Mouse (Mus musculus): ENCODE results near the gene Ankrd52. TPM values are rescaled to one million over a fixed set of nuclear protein-coding genes. Genes with fewer than 3 reads are reported as not detected.

The Ankrd52 gene
- total RNA-seq, 2 experiments from 2014 or later = 41.2 to 43.2 TPM

DNA sequence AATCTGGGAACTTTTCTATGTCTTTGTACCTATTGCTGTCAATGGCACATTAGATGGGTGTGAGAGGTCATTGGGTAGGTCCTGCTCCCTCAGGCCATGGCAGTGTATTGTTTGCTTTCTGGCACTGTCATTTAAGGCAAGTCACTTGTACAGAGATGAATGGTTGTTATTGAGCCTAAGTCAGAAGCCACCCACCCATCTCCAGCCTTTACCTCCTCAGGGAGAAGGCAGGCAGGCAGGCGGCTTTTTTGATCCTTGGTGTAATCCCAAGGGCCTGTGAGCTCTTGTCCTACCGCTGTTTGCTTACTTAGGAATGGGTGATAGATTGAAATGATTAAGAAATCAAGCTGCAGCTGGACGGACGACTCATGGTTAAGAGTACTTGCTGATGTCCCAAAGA is 52.5 kb downstream of the Ankrd52 start:
- DNase-seq = no peak
- intact Hi-C loops (cut with DNase I) = no loop called here

DNA sequence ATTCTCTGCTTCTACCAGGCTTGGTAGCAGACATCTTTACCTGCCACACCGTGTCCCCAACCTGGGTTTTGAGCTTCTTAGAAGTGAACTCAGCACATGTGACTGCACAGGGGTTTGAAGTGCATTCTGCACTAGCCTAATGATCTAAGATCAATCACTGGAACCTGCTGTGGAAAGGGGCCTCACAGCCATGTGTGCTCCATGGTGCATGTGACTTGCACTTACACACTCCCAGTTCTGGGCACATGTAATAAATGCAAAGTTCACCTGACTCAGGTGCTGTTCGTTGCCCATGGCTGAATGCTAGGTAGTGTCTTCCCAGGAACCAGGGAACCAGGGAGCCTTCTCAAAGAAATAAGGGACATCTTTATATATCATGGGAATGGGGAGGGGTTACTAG is 56.5 kb downstream of the Ankrd52 start:
- intact Hi-C loops (cut with DNase I) = no loop called here
- DNase-seq = no peak

DNA sequence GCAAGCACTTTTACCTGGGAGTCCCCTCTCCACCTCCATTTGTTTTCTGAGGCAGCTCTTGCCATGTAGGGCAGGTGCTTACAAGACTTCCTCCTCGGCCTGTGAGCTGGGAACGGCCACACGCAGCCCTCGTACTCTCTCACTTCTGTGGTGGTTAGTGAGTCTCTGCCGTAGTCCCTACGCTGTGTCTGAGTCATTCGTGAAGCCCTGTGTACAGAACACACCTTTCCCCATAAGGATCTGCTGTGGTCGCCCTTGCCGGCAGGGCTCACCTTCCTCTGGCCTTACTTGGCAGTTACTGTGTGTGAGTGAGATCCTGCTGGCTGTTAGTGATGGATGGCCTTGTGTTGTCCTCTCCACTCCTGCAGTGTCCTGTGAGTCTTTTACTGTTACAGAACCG is 57.8 kb downstream of the Ankrd52 start:
- DNase-seq = no peak
- intact Hi-C loops (cut with DNase I) = no loop called here

DNA sequence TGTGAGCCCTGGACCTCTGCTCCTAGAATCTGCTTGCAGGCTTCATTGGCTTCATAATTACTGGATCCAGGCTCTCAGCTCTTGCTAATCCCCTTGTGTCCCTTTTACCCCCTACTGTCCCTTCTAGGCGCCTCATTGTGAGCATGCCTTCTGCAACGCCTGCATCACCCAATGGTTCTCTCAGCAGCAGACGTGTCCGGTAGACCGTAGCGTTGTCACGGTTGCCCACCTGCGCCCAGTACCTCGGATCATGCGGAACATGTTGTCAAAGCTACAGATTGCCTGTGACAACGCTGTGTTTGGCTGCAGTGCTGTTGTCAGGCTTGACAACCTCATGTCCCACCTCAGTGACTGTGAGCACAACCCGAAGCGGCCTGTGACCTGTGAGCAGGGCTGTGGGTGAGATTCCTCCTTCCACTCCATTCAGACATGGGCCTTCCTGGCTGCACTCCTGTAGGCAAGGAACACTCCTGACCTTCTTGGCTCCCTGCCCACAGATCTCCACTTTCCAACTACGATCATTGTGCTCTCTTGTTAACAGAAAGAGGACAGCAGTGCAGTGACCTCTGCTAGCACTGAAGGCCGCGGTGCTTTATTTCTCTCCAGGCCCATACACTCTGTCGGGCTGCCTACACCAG is 58.4 kb downstream of the Ankrd52 start:
- DNase-seq = peak; percentile 47 to 57
- intact Hi-C loops (cut with DNase I) = no loop called here

DNA sequence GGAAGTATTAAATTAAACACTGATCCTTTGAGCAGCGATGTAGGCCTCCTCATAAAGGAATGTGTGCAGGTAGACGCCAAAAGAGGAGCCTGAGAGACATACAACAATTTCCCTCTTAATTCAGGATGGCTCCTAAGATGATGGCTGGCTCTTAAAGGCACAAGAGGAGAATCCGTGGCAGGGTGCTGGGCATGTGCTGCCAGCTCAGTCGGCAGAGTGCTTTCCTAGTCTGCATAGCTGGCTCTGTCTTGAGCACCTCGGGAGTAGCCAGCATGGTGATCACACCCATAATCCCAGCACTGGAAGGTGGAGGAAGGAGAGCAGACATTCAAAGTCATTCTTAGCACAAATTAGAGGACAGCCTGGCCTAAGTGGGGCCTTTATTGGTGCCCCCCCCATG is 59.0 kb downstream of the Ankrd52 start:
- DNase-seq = no peak

DNA sequence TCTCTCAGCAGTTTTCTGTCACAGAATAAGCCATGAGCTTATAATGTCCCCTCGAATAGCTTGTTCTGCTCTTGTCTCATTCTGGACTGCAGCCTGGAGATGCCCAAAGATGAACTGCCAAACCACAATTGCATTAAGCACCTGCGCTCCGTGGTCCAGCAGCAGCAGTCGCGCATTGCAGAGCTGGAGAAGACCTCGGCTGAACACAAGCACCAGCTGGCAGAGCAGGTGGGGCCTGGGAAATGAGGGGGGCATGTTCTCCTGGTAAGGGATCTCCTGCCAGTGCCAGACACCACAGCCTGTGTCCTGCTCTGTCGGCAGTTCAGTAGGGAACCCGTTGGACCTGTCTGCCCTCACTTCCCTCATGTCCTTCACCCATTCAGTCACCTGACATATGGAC is 59.5 kb downstream of the Ankrd52 start:
- DNase-seq = no peak
- intact Hi-C loops (cut with DNase I) = no loop called here

More for the DNA sequence above, 59.0 kb downstream of the Ankrd52 start:
- intact Hi-C loops (cut with DNase I) = no loop called here

DNA sequence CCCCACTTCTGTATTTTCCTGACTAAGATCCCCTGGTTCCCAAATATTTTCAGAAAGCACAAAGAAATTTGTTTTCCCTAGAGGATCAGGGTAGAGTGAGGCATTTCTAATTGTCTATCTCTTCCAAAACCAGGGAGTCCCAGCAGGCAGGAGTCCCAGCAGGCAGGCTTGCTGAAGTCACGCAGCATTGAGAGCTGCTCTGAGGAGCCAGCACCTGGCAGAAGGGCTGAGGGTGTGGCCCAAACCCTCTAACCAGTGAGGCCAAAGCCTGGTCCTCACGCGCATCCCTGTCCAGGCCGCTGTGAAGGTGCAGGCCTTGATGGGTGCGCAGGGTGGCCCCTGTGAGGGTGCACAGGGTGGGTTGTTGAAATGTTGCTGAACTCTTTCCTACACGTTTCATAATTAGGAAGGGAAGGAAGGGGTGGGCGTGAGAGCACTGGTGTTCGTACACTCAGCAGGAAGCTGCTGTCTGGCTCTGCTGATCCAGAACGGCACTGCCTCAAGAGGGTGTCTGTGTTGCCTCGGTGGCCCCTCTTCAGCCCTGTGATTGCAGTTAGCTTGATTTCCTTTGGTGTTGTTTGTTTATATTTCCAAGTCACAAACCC is 61.9 kb downstream of the Ankrd52 start:
- DNase-seq = no peak
- intact Hi-C loops (cut with DNase I) = no loop called here

DNA sequence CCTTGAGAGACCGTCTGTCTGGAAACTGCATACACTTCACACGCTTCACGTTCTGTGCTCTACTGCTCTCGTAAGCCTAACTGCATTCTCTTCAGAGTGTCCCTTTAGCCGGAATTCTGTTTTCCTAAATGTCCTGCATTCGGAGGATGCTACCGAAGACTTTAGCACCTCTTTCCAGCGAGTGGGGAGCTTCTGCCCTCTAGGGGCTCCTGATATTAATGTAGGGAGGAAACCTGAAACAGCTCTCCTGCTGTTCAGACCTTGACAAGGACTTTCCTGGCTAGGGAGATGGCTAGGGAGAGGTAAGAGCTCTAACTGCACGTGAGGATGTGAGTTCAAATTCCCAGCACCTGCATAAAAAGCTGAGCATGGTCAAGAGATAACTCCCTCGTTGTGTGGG is 63.5 kb downstream of the Ankrd52 start:
- peak in 1 of 2 experiments; percentile 31 for DNase-seq
- intact Hi-C loops (cut with DNase I) = no loop called here

DNA sequence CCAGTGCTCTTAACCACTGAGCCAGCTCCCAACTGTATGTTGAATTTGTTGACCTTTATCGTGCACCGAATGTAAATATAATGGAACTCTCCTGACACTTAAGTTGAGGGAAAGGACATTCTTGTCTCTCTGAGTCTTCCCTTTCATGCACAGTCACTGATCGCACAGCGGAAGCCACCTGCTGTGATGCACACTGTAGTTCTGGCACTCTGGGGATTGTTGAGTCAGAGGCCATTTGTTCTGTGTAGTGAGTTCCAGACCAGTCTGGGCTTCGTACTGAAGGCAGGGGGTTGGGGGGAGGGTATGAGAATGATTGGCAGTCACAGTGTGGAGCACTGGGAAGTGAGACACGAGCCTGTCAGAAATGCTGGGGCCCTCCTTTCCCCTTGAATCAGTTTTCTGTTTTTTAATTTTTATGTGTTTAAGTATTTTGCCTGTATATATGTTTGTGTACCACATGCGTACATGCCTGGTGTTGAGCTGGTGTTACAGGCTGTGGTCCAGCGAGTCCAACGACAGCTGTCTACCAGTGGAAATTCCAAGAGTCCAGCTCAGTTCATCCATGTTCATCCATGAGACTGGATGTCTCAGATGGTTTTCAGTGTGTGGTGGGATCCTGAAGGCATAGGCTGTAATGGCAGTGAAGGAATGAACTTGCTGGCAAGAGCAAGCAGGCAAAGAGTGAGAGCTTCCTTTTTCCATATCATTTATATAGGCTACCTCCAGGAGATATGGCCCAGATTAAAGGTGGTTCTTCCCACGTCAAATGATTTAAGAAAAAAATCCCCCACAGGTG is 64.6 kb downstream of the Ankrd52 start:
- DNase-seq = no peak
- intact Hi-C loops (cut with DNase I) = loop anchor here (2.0 kb wide), 1 partner anchor 23 kb away; no protein-coding TSS in a partner anchor

DNA sequence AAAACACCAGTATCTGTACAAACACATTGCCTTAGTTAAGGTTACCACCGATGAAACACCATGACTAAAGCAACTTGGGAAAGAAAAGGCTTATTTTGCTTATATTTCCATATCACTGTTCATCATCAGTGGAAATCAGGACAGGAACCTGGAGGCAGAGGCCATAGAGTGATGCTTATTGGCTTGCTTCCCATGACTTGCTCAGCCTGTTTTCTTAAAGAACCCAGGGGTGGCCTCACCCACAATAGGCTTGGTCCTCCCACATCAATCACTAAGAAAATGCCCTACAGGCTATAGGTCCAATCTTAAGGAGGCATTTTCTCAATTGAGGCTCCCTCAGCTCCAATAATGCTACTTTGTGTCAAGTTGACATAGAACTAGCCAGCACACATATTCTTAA is 65.8 kb downstream of the Ankrd52 start:
- DNase-seq = no peak
- intact Hi-C loops (cut with DNase I) = loop anchor here (2.0 kb wide), 1 partner anchor 24 kb away; no protein-coding TSS in a partner anchor

DNA sequence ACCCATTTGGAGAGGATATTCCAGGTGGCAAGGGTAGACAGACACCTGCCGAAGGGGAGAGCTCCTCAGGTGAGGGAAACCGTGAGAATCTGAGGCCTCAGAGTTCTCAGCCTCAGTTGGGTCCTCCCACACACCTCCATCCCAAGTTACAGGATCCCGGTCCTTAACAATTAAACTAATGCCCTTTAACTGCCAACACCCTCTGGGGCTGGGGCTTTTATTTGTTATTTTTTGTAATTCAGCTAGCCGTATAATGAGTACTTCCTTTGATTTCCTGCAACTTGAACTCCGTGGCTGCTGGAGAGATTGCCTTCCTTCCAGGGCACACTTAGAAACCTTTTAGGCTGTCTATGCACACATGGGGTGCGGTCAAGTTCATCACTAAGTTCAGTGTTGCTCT is 67.4 kb downstream of the Ankrd52 start:
- intact Hi-C loops (cut with DNase I) = no loop called here

DNA sequence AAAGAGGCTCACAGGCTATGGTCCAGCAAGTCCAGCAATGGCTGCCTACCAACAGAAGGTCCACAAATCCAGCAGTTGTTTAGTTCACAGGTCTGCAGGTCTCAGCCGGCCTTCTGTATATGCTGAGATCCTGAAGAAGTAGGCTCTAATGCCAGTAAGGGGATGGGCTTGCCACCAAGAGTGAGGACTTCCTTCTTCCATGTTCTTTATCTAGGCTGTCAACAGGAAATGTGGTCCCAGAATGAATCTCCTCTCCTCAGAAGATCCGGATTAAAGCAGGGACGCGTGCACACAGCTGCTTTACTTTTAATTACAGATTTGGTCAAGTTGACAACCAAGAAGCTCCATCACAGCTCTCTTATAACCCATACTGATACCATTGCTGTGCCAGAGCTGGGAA is 68.5 kb downstream of the Ankrd52 start:
- DNase-seq = no peak
- intact Hi-C loops (cut with DNase I) = no loop called here

More for the DNA sequence above, 67.4 kb downstream of the Ankrd52 start:
- DNase-seq = no peak

DNA sequence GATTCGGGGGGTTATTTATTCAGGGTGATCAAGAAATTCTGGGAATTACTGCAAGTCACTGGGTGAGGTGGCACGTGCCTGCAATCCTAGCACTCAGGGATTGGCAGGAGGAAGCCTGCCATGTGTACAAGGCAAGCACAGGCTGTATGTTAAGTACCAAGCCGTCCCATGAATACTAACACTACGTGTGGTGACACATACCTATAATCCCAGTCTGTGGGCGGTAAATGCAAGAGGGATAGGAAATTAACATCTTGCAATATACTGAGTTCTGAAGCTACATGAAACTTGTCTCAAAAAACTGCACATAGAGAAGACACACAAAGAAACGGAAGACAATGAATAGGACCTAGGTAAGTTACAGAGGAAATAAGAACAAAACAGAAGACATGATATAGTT is 74.1 kb downstream of the Ankrd52 start:
- DNase-seq = no peak
- intact Hi-C loops (cut with DNase I) = no loop called here

DNA sequence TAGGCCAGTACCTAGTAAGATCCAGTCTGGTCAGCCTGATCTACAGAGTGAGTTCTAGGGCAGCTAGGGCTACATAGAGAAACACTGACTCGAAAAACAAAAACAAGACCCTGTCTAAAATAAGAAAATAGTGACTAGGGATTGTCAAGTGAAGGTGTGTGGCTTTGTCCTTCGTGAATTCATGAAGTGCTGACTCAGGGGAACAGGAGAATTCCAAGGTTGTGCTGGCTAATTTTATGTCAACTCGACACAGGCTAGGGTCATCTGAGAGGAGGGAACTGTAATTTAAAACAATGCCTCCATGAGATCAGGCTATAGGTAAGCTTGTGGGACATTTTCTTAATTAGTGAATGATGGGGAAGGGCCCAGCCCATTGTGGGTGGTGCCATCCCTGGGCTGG is 77.6 kb downstream of the Ankrd52 start:
- intact Hi-C loops (cut with DNase I) = loop anchor here (2.0 kb wide), 1 partner anchor 120 kb away; no protein-coding TSS in a partner anchor
- DNase-seq = no peak

DNA sequence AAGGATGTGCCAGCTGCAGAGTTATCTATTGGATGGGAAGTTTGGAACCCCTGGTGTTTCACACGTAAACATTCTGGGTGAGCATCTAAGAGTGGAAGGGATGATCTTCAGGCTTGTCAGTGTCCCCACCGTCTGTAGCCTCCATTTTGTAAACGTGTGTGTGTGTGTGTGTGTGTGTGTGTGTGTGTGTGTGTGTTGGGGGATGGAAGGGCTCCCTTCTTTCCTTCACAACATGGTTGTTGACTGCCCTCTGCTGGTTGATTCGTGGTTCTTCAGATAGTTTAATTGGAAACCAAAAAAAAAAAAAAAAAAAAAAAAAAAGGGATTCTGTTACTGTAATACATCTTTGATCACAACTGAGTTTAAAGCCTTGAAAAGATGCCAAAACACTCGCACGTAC is 78.4 kb downstream of the Ankrd52 start:
- intact Hi-C loops (cut with DNase I) = loop anchor here (1.0 to 2.0 kb wide), 3 partner anchors 46 to 120 kb away; no protein-coding TSS in a partner anchor
- DNase-seq = peak; percentile 69 to 72

DNA sequence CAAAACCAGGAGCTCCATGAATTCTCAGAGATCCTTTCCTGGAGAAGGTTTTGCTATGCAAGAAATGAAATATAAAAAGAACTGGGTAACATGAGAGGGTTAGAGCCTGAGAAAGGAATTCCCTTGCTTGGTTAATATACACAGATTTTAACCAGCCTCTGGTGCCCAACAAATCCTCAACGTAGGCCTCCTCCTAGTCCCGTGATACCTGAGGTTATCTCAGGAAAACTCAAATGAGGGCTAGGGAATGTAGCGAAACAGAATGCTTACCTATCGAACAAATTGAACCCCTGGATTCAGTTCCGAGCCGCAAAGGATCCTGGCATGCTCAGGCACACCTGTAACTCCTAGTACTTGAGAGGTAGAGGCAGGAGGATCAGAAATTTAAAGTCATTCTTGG is 80.8 kb downstream of the Ankrd52 start:
- DNase-seq = no peak
- intact Hi-C loops (cut with DNase I) = loop anchor here (1.0 to 2.0 kb wide), 2 partner anchors 33 to 120 kb away; partner anchors contain the start of gene Cs

Small RNAs within 50 kb of the gene (microRNA-seq; reads per million reads assigned to microRNA genes)
- 0 reads per million in 2 experiments for gene Gm25361 (ENCODE audit: borderline number of aligned reads in 2 of 2)
- gene Gm26308 (ENCODE audit: borderline number of aligned reads in 2 of 2) = 0 reads per million in 2 experiments
- 0 reads per million in 2 experiments for gene Mir6914 (ENCODE audit: borderline number of aligned reads in 2 of 2)
- 0 to 0.67 reads per million in 2 experiments for gene Mir6915 (ENCODE audit: borderline number of aligned reads in 2 of 2)
- gene Mir8105 (ENCODE audit: borderline number of aligned reads in 2 of 2) = 1.4 to 2.7 reads per million in 2 experiments

Other genes with a start within 250 kb of the Ankrd52 start
- 10 to 100 TPM; 89.2 to 95.3 TPM for gene Rbms2, start 196.8 kb upstream of the Ankrd52 start, total RNA-seq (2021)
- gene Gls2, start 182.7 kb upstream of the Ankrd52 start, total RNA-seq (2021) = under 1 TPM; 0.58 to 0.92 TPM
- gene Spryd4, start 165.3 kb upstream of the Ankrd52 start, total RNA-seq (2021) = 10 to 100 TPM; 35.7 to 41.4 TPM
- gene Mip, start 151.3 kb upstream of the Ankrd52 start, total RNA-seq (2021) = not detected
- gene Timeless, start 145.1 kb upstream of the Ankrd52 start, total RNA-seq (2021) = 10 to 100 TPM in 1 of 2 experiments, 1 to 10 TPM in 1; 8.9 to 12.2 TPM
- gene Apon, start 123.0 kb upstream of the Ankrd52 start, total RNA-seq (2021) = under 1 TPM in 1 of 2 experiments, not detected in 1; 0.19 TPM
- not detected for gene Apof, start 108.4 kb upstream of the Ankrd52 start, total RNA-seq (2021)
- 10 to 100 TPM in 1 of 2 experiments, 1 to 10 TPM in 1; 8.4 to 15.4 TPM for gene Stat2, start 106.6 kb upstream of the Ankrd52 start, total RNA-seq (2021)
- not detected for gene Il23a, start 78.4 kb upstream of the Ankrd52 start, total RNA-seq (2021)
- gene Pan2, start 73.8 kb upstream of the Ankrd52 start, total RNA-seq (2021) = 1 to 10 TPM; 7.5 to 7.6 TPM
- gene Cnpy2, start 54.7 kb upstream of the Ankrd52 start, total RNA-seq (2021) = 10 to 100 TPM; 65.4 to 67.3 TPM
- gene Cs, start 39.4 kb upstream of the Ankrd52 start, total RNA-seq (2021) = 1,000 to 10,000 TPM; 1,152 to 1,240 TPM
- 100 to 1,000 TPM; 304 to 339 TPM for gene Coq10a, start 8.1 kb upstream of the Ankrd52 start, total RNA-seq (2021)
- not detected for gene Slc39a5, start 24.1 kb downstream of the Ankrd52 start, total RNA-seq (2021)
- 10 to 100 TPM; 44.6 to 49.6 TPM for gene Nabp2, start 34.4 kb downstream of the Ankrd52 start, total RNA-seq (2021)
- gene Rnf41, start 34.5 kb downstream of the Ankrd52 start, total RNA-seq (2021) = 10 to 100 TPM; 16.3 to 18.3 TPM
- gene Smarcc2, start 82.1 kb downstream of the Ankrd52 start, total RNA-seq (2021) = 10 to 100 TPM; 79.8 to 82.7 TPM
- gene Myl6, start 117.0 kb downstream of the Ankrd52 start, total RNA-seq (2021) = 100 to 1,000 TPM; 267 to 286 TPM
- gene Myl6b, start 121.6 kb downstream of the Ankrd52 start, total RNA-seq (2021) = 1 to 10 TPM; 2.8 to 3.2 TPM
- 10 to 100 TPM; 19.3 TPM for gene Esyt1, start 148.8 kb downstream of the Ankrd52 start, total RNA-seq (2021)
- gene Zc3h10, start 170.7 kb downstream of the Ankrd52 start, total RNA-seq (2021) = 1 to 10 TPM; 7.2 to 8.8 TPM
- gene Rpl41, start 172.2 kb downstream of the Ankrd52 start, total RNA-seq (2021) = 1,000 to 10,000 TPM; 1,509 to 1,535 TPM
- gene Pa2g4, start 188.9 kb downstream of the Ankrd52 start, total RNA-seq (2021) = 10 to 100 TPM; 43.4 to 50.5 TPM
- gene Erbb3, start 212.5 kb downstream of the Ankrd52 start, total RNA-seq (2021) = 1 to 10 TPM; 8.9 to 9.2 TPM
- gene Rps26, start 249.6 kb downstream of the Ankrd52 start, total RNA-seq (2021) = 100 to 1,000 TPM; 246 to 289 TPM